Mouse (Mus musculus): ENCODE results near the gene Alpl. TPM values are rescaled to one million over a fixed set of nuclear protein-coding genes. Genes with fewer than 3 reads are reported as not detected.
A peak's percentile ranks its signal among the peaks of the same experiment; 100 is the strongest.

The Alpl gene
- polyA plus RNA-seq, 1 experiment from 2014 or later: 17.1 TPM

GRCm38 (mm10) chr4:137747091-137747490 is 49.1 kb downstream of the Alpl start:
- Histone ChIP-seq H3K4me1 (no peaks in the 10 kb centered on the region), H3K27me3 (no peaks in the 10 kb centered on the region), H3K4me3 (no peak overlapping the region), H3K4me2 (replicated peaks) (no peak overlapping the region), H3K9me3 (no peaks in the 10 kb centered on the region), H3K27ac (replicated peaks) (no peak overlapping the region), H3K36me3 (0 out of 2 replicates have a peak, but pooled peaks cover 6% of the 10 kb centered on the region), H3K9ac (replicated peaks) (no peak overlapping the region)
- 86% methylated on average over 9 of the region's 9 CpGs for WGBS
- ATAC-seq (ENCODE audit: low FRiP score, low read depth): no peak

- Histone ChIP-seq H3K4me2 (replicated peaks) (no peak overlapping the region), H3K9me3 (no peaks in the 10 kb centered on the region), H3K4me1 (no peaks in the 10 kb centered on the region), H3K36me3 (0 out of 2 replicates have a peak, but pooled peaks cover 6% of the 10 kb centered on the region), H3K27me3 (no peaks in the 10 kb centered on the region), H3K27ac (replicated peaks) (no peak overlapping the region), H3K4me3 (no peak overlapping the region), H3K9ac (replicated peaks) (no peak overlapping the region)
- 57% methylated on average over 13 of the region's 13 CpGs for WGBS
- no peak for ATAC-seq (ENCODE audit: low FRiP score, low read depth)
Observed at GRCm38 (mm10) chr4:137744433-137744918, 51.7 kb downstream of the Alpl start.

- H3K4me3 ChIP-seq: no peak overlapping the region
- H3K27ac ChIP-seq (replicated peaks): no peak overlapping the region
- H3K4me2 ChIP-seq (replicated peaks): no peak overlapping the region
- H3K4me1 ChIP-seq: no peaks in the 10 kb centered on the region
- H3K9me3 ChIP-seq: no peaks in the 10 kb centered on the region
- WGBS: 59% methylated on average over 7 of the region's 7 CpGs
- H3K36me3 ChIP-seq: 0 out of 2 replicates have a peak, but pooled peaks cover 6% of the 10 kb centered on the region
- no peaks in the 10 kb centered on the region for H3K27me3 ChIP-seq
- H3K9ac ChIP-seq (replicated peaks): no peak overlapping the region
- no peak for ATAC-seq (ENCODE audit: low FRiP score, low read depth)
Observed at GRCm38 (mm10) chr4:137743791-137744190, 52.4 kb downstream of the Alpl start.

DNA sequence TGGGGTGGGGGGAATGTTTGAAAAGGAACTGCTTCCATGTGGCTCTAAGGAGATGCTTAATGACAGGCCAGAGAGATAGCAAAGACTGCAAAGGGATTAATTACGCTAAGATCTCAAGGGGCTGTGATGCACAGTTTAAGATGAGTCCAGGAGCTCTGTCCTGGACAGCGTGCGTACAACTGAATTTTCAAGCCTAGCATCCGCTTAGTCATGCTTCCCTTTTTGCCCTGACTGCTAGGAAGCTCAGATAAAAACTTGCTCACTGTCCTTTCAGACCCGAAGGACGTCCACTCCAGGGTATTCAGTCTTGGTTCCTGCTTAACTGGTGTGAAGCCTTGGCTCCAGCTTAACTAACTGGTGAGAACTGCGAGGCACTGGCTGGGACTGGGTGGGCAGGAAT is 55.8 kb downstream of the Alpl start:
- Histone ChIP-seq H3K36me3 (no peaks in the 10 kb centered on the region), H3K27me3 (0 out of 2 replicates have a peak, but pooled peaks cover 4% of the 10 kb centered on the region), H3K27ac (replicated peaks) (no peak overlapping the region), H3K4me2 (replicated peaks) (no peak overlapping the region), H3K4me3 (no peak overlapping the region), H3K4me1 (peaks cover 12% of the 10 kb centered on the region), H3K9me3 (no peaks in the 10 kb centered on the region), H3K9ac (replicated peaks) (no peak overlapping the region)
- WGBS: 89% methylated on average over 7 of the region's 7 CpGs
- ATAC-seq (ENCODE audit: low FRiP score, low read depth): no peak

- no peak overlapping the region for H3K4me3 ChIP-seq
- whole genome bisulfite sequencing: 52% methylated on average over 9 of the region's 9 CpGs
- no peak overlapping the region for H3K27ac ChIP-seq (replicated peaks)
- no peak overlapping the region for H3K9ac ChIP-seq (replicated peaks)
- peak; percentile 68 for ATAC-seq (ENCODE audit: low FRiP score, low read depth)
- H3K27me3 ChIP-seq: peaks cover 10% of the 10 kb centered on the region; the same call in 1 of the 2 replicates
- peaks cover 12% of the 10 kb centered on the region for H3K4me1 ChIP-seq
- no peaks in the 10 kb centered on the region for H3K9me3 ChIP-seq
- H3K4me2 ChIP-seq (replicated peaks): peak overlapping the region; percentile 38
- no peaks in the 10 kb centered on the region for H3K36me3 ChIP-seq
Observed at GRCm38 (mm10) chr4:137739151-137739923, 56.8 kb downstream of the Alpl start.

DNA sequence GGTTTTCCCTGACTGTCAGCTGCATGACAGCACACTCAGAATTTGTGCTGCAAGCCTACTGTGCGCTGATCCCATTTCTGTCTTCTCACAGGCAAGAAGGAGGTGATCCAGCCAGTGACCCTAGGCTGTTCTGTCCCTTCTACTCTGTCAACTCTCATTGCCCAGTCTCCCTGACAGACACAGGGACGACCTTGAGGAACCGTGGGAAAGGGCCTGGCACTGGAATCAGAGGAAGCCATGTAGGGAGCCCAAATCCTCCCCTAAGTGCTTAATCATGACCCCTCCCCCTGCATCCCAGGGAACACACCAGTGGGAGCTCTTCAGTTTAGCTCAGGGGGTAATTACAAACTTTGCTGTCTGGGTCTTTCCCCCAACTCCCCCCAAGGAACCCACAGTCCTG is 58.4 kb downstream of the Alpl start:
- no peak overlapping the region for H3K27ac ChIP-seq (replicated peaks)
- H3K4me2 ChIP-seq (replicated peaks): no peak overlapping the region
- H3K9me3 ChIP-seq: no peaks in the 10 kb centered on the region
- no peaks in the 10 kb centered on the region for H3K36me3 ChIP-seq
- ATAC-seq (ENCODE audit: low FRiP score, low read depth): no peak
- H3K4me1 ChIP-seq: peaks cover 12% of the 10 kb centered on the region
- H3K27me3 ChIP-seq: peaks cover 13% of the 10 kb centered on the region; the same call in 1 of the 2 replicates
- 68% methylated on average over 3 of the region's 3 CpGs for WGBS
- no peak overlapping the region for H3K9ac ChIP-seq (replicated peaks)
- no peak overlapping the region for H3K4me3 ChIP-seq

DNA sequence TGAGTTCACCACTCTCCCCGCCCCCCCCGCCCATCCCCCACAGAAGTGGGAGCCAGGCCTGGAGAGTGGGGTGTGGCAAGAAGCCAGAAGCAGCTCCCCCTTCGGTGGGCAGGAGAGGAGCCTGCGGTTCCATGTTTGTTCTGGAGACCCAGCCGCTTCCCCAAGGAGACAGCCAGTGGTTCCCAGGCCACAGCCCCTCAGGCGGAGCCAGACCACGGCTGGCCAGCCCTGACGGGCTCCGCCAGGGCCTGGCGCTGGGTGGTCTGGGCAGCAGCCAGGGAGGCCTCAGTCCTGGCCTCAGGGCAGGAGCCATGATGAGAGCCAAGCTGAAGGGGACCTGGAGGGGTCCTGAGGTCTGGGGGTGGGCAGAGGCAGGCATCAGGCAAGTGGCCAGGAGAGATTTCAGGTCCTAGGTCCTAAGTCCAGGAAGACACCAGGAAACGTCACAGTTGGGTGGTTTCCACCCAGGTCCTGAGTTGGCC is 59.9 kb downstream of the Alpl start:
- H3K27ac ChIP-seq (replicated peaks): no peak overlapping the region
- H3K36me3 ChIP-seq: no peaks in the 10 kb centered on the region

GRCm38 (mm10) chr4:137733459-137733858 is 62.7 kb downstream of the Alpl start:
- no peak for ATAC-seq (ENCODE audit: low FRiP score, low read depth)
- no peaks in the 10 kb centered on the region for H3K36me3 ChIP-seq
- no peak overlapping the region for H3K9ac ChIP-seq (replicated peaks)
- WGBS: 70% methylated on average over 5 of the region's 5 CpGs
- H3K4me1 ChIP-seq: peaks cover 27% of the 10 kb centered on the region
- H3K4me3 ChIP-seq: no peak overlapping the region
- no peaks in the 10 kb centered on the region for H3K9me3 ChIP-seq
- H3K27me3 ChIP-seq: peaks cover 44% of the 10 kb centered on the region
- H3K4me2 ChIP-seq (replicated peaks): no peak overlapping the region
- no peak overlapping the region for H3K27ac ChIP-seq (replicated peaks)

More for the DNA sequence above, 59.9 kb downstream of the Alpl start:
- peaks cover 24% of the 10 kb centered on the region; the same call in 1 of the 2 replicates for H3K27me3 ChIP-seq
- H3K9ac ChIP-seq (replicated peaks): no peak overlapping the region
- H3K4me1 ChIP-seq: peaks cover 12% of the 10 kb centered on the region
- no peak for ATAC-seq (ENCODE audit: low FRiP score, low read depth)
- WGBS: 50% methylated on average over 11 of the region's 11 CpGs
- no peaks in the 10 kb centered on the region for H3K9me3 ChIP-seq
- no peak overlapping the region for H3K4me3 ChIP-seq
- H3K4me2 ChIP-seq (replicated peaks): no peak overlapping the region; the same call in 1 of the 2 replicates

GRCm38 (mm10) chr4:137732962-137733361 is 63.2 kb downstream of the Alpl start:
- ATAC-seq (ENCODE audit: low FRiP score, low read depth): no peak
- Histone ChIP-seq H3K27ac (replicated peaks) (no peak overlapping the region), H3K36me3 (no peaks in the 10 kb centered on the region), H3K9ac (replicated peaks) (no peak overlapping the region; the same call in 1 of the 2 replicates), H3K4me1 (peaks cover 32% of the 10 kb centered on the region), H3K4me3 (no peak overlapping the region), H3K4me2 (replicated peaks) (no peak overlapping the region), H3K27me3 (peaks cover 46% of the 10 kb centered on the region), H3K9me3 (no peaks in the 10 kb centered on the region)
- 75% methylated on average over 3 of the region's 3 CpGs for WGBS

GRCm38 (mm10) chr4:137732361-137732760 is 63.8 kb downstream of the Alpl start:
- WGBS: 84% methylated on average over 3 of the region's 3 CpGs
- no peak overlapping the region for H3K27ac ChIP-seq (replicated peaks)
- peaks cover 46% of the 10 kb centered on the region for H3K27me3 ChIP-seq
- no peak overlapping the region; the same call in 1 of the 2 replicates for H3K9ac ChIP-seq (replicated peaks)
- no peaks in the 10 kb centered on the region for H3K9me3 ChIP-seq
- H3K4me2 ChIP-seq (replicated peaks): no peak overlapping the region
- ATAC-seq (ENCODE audit: low FRiP score, low read depth): no peak
- H3K36me3 ChIP-seq: no peaks in the 10 kb centered on the region
- H3K4me3 ChIP-seq: no peak overlapping the region
- peaks cover 38% of the 10 kb centered on the region for H3K4me1 ChIP-seq

DNA sequence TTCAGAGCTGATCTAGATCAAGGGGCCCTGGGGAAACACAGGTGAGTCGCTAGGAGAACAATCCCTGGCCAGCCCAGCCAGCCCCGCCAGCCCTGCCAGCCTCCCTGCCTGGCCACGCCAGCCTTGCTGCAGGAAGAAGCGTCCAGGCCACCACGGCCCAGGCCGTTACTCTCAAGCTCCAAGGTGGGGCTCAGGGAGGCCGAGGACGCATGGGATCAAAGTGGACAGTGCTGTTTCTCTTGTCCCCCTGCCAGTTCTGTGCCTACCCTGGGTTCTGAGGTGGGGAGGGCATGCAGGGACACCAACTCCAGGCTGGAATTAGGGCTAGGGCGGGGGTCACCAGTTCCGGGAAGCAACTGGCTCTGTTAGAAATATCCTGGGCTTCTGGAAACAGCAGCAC is 64.3 kb downstream of the Alpl start:
- ATAC-seq (ENCODE audit: low FRiP score, low read depth): no peak
- H3K36me3 ChIP-seq: no peaks in the 10 kb centered on the region

DNA sequence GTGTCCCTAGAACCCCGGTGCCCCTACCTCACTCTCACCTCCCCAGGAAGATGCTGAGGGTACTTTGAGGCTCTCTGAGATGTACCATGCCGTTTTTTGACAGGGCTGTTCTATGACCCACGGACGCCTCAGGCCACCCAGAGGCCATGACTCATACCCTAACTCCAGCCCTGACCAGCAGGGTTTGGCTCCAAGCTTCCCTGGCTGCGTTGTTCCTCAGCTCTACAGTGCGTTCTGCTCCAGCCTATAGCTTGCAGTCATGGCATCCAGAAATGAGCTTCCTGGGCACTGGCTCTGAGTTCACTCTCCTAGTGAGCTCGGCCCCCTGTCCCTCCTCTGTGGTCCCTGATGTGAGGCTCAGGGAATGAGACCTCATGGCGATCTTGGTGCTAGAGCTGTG is 65.4 kb downstream of the Alpl start:
- Histone ChIP-seq H3K9me3 (no peaks in the 10 kb centered on the region), H3K4me1 (peaks cover 35% of the 10 kb centered on the region), H3K4me2 (replicated peaks) (no peak overlapping the region), H3K9ac (replicated peaks) (no peak overlapping the region), H3K27me3 (peaks cover 47% of the 10 kb centered on the region), H3K4me3 (no peak overlapping the region), H3K27ac (replicated peaks) (no peak overlapping the region), H3K36me3 (no peaks in the 10 kb centered on the region)
- no peak for ATAC-seq (ENCODE audit: low FRiP score, low read depth)
- WGBS: 83% methylated on average over 8 of the region's 8 CpGs

More for the DNA sequence above, 64.3 kb downstream of the Alpl start:
- Histone ChIP-seq H3K4me2 (replicated peaks) (no peak overlapping the region), H3K27ac (replicated peaks) (no peak overlapping the region), H3K4me1 (peaks cover 43% of the 10 kb centered on the region), H3K9ac (replicated peaks) (no peak overlapping the region), H3K27me3 (peaks cover 46% of the 10 kb centered on the region), H3K9me3 (no peaks in the 10 kb centered on the region), H3K4me3 (no peak overlapping the region)
- WGBS: 69% methylated on average over 10 of the region's 10 CpGs
